Mouse (Mus musculus) olfactory bulb, adult 2 months (tissue): ENCODE measurements around the gene Xpo1. TPM values are rescaled to one million over a fixed set of nuclear protein-coding genes. Genes with fewer than 3 reads are reported as not detected.

ENCODE experiments used
- H3K27ac ChIP-seq: fragments of 200-500 bp; 2 replicates; pipeline ENCODE4 v1.5.1; 2012; ENCODE audit warnings: low read depth, low read length; ENCODE audit not compliant: insufficient read depth
- H3K4me1 ChIP-seq: fragments of 200-500 bp; 2 replicates; pipeline ENCODE4 v1.6.1; 2012; ENCODE audit warnings: low read length; ENCODE audit not compliant: control insufficient read depth, insufficient read depth
- H3K4me3 ChIP-seq: fragments of 200-500 bp; 2 replicates; pipeline ENCODE4 v1.5.1; 2012; ENCODE audit warnings: mild to moderate bottlenecking, low read depth, low read length, moderate library complexity; ENCODE audit not compliant: insufficient read depth
- CTCF ChIP-seq: fragments of 200-500 bp; IDR thresholded peaks from 2 replicates; pipeline ENCODE4 v1.5.1; 2012; ENCODE audit warnings: low read depth, mild to moderate bottlenecking, low read length, moderate library complexity; ENCODE audit not compliant: insufficient read depth
- POLR2A ChIP-seq: fragments of 200-500 bp; IDR thresholded peaks from 2 replicates; pipeline ENCODE4 v1.6.1; 2012; ENCODE audit warnings: mild to moderate bottlenecking, low read depth, low read length, moderate library complexity; ENCODE audit not compliant: insufficient read depth
- WGBS: fragments of 180-500 bp; shearing (Covaris S2); methylation state at CpG from one replicate; pipeline ENCODE4 v1.1.7; 2018; 5-methylcytosine and 5-hydroxymethylcytosine counted together
- polyA plus RNA-seq: library from polyadenylated mRNA; stranded (reverse); fragments of >200 nt; gene quantifications from 2 replicates; pipeline ENCODE4 v1.2.4, GENCODE M21; 2012; ENCODE audit warnings: low replicate concordance; ENCODE audit not compliant: missing spikeins, insufficient read depth, insufficient read length

The Xpo1 gene
- not detected in 2 replicates for polyA plus RNA-seq

GRCm38 (mm10) chr11:23255427-23256193, at the start of gene Xpo1:
Gene Xpo1 (plus strand): TSS chr11:23256041.
- Histone ChIP-seq H3K27ac (peak within 1 kb of the TSS; percentile 91), H3K4me1 (no peaks in the 10 kb centered on the region), H3K4me3 (peak within 1 kb of the TSS; percentile 91)
- WGBS = under 1% methylated on average over 56 of the region's 60 CpGs
- peak; percentile 92 for TF ChIP-seq POLR2A
- TF ChIP-seq CTCF = no peak

GRCm38 (mm10) chr11:23209717-23210116, 46.1 kb upstream of the Xpo1 start:
- WGBS = 85% methylated on average over 7 of the region's 7 CpGs
- Histone ChIP-seq H3K4me3 (no peak overlapping the region), H3K27ac (no peak overlapping the region), H3K4me1 (peaks cover 3% of the 10 kb centered on the region; the same call in 1 of the 2 replicates)
- TF ChIP-seq CTCF (no peak), POLR2A (no peak)

GRCm38 (mm10) chr11:23210590-23211510, 45.0 kb upstream of the Xpo1 start:
- Histone ChIP-seq H3K4me1 (peaks cover 3% of the 10 kb centered on the region; the same call in 1 of the 2 replicates), H3K27ac (no peak overlapping the region), H3K4me3 (no peak overlapping the region)
- TF ChIP-seq POLR2A (no peak), CTCF (no peak)
- WGBS = 17% methylated on average over 16 of the region's 16 CpGs

GRCm38 (mm10) chr11:23217430-23217829, 38.4 kb upstream of the Xpo1 start:
- no peak overlapping the region for H3K27ac ChIP-seq
- TF ChIP-seq POLR2A (no peak), CTCF (no peak)
- H3K4me1 ChIP-seq = no peaks in the 10 kb centered on the region
- 80% methylated on average over 9 of the region's 9 CpGs for WGBS
- no peak overlapping the region for H3K4me3 ChIP-seq

- 95% methylated on average over 4 of the region's 4 CpGs for WGBS
- TF ChIP-seq POLR2A (no peak), CTCF (no peak)
- Histone ChIP-seq H3K4me3 (no peak overlapping the region), H3K27ac (no peak overlapping the region), H3K4me1 (no peaks in the 10 kb centered on the region)
Observed at GRCm38 (mm10) chr11:23236015-23236414, 19.8 kb upstream of the Xpo1 start.

- Histone ChIP-seq H3K4me3 (no peak overlapping the region), H3K27ac (no peak overlapping the region), H3K4me1 (no peaks in the 10 kb centered on the region)
- TF ChIP-seq POLR2A = no peak
- no peak for TF ChIP-seq CTCF
- 93% methylated on average over 4 of the region's 4 CpGs for WGBS
Observed at GRCm38 (mm10) chr11:23253931-23254330, 1.9 kb upstream of the Xpo1 start.

GRCm38 (mm10) chr11:23254548-23254947, 1.3 kb upstream of the Xpo1 start:
- H3K4me1 ChIP-seq = no peaks in the 10 kb centered on the region
- H3K4me3 ChIP-seq = peak overlapping the region; percentile 90; the same call in 1 of the 2 replicates
- no peak overlapping the region for H3K27ac ChIP-seq
- TF ChIP-seq POLR2A = no peak
- TF ChIP-seq CTCF = no peak
- WGBS = 83% methylated on average over 4 of the region's 4 CpGs

- 2% methylated on average over 24 of the region's 24 CpGs for WGBS
- H3K4me1 ChIP-seq = no peaks in the 10 kb centered on the region
- TF ChIP-seq CTCF = no peak
- TF ChIP-seq POLR2A = no peak
- peak overlapping the region; percentile 90 for H3K4me3 ChIP-seq
- H3K27ac ChIP-seq = peak overlapping the region; percentile 88
Observed at GRCm38 (mm10) chr11:23255053-23255426, 801 bp upstream of the Xpo1 start.

- peak overlapping the region; percentile 91 for H3K27ac ChIP-seq
- no peaks in the 10 kb centered on the region for H3K4me1 ChIP-seq
- H3K4me3 ChIP-seq = peak overlapping the region; percentile 91
- TF ChIP-seq CTCF (no peak), POLR2A (no peak)
- WGBS = 2% methylated on average over 50 of the region's 51 CpGs
Observed at GRCm38 (mm10) chr11:23256194-23256802, 457 bp downstream of the Xpo1 start.
